Mouse (Mus musculus): ENCODE results near the gene Parp4. TPM values are rescaled to one million over a fixed set of nuclear protein-coding genes. Genes with fewer than 3 reads are reported as not detected.

The Parp4 gene
- polyA plus RNA-seq (2012; rRNA removed) = 10.2 and 10.9 TPM in 2 replicates

- Histone ChIP-seq H3K27me3 (ENCODE audit: control insufficient read depth, insufficient read depth, low read length) (no peaks in the 10 kb centered on the region), H3K4me1 (ENCODE audit: control insufficient read depth, insufficient read depth, low read length) (no peaks in the 10 kb centered on the region), H3K4me3 (replicated peaks; ENCODE audit: insufficient read depth, low read depth, low read length) (peak within 1 kb of the TSS; percentile 60), H3K27ac (ENCODE audit: insufficient read depth, low read length) (0 out of 2 replicates have a peak within 1 kb of the TSS, but pooled peaks have one; percentile 9)
- WGBS = under 1% methylated on average over 24 of the region's 24 CpGs
- TF ChIP-seq CTCF (IDR thresholded peaks at IDR 0.05; ENCODE audit: borderline replicate concordance, insufficient read depth, low read depth, low read length) = no peak
- TF ChIP-seq POLR2A (IDR thresholded peaks at IDR 0.05; ENCODE audit: borderline replicate concordance, insufficient read depth, low read length) = no peak
- peak; percentile 72 to 74 for DNase-seq
These were observed at the start of gene Parp4, which contains the start of gene Cenpj for GRCm38 (mm10) chr14:56575416-56575815. Gene Parp4, plus strand, starts transcription at chr14:56575619. Gene Cenpj, minus strand, starts transcription at chr14:56575425.

- TF ChIP-seq CTCF (IDR thresholded peaks at IDR 0.05; ENCODE audit: borderline replicate concordance, insufficient read depth, low read depth, low read length) = no peak
- WGBS = 12% methylated on average over 2 of the region's 2 CpGs
These were observed 44.6 kb upstream of the Parp4 start for GRCm38 (mm10) chr14:56530788-56531187.

GRCm38 (mm10) chr14:56544946-56545345 lies 30.5 kb upstream of the Parp4 start:
- no peaks in the 10 kb centered on the region for H3K27me3 ChIP-seq (ENCODE audit: control insufficient read depth, insufficient read depth, low read length)

More at GRCm38 (mm10) chr14:56530788-56531187, 44.6 kb upstream of the Parp4 start:
- H3K27ac ChIP-seq (ENCODE audit: insufficient read depth, low read length) = no peak overlapping the region
- peaks cover 4% of the 10 kb centered on the region; the same call in 1 of the 2 replicates for H3K4me1 ChIP-seq (ENCODE audit: control insufficient read depth, insufficient read depth, low read length)
- no peak overlapping the region for H3K4me3 ChIP-seq (replicated peaks; ENCODE audit: insufficient read depth, low read depth, low read length)
- DNase-seq = peak; percentile 27 to 70
- no peaks in the 10 kb centered on the region for H3K27me3 ChIP-seq (ENCODE audit: control insufficient read depth, insufficient read depth, low read length)

GRCm38 (mm10) chr14:56545491-56545890 lies 29.9 kb upstream of the Parp4 start:
- TF ChIP-seq POLR2A (IDR thresholded peaks at IDR 0.05; ENCODE audit: borderline replicate concordance, insufficient read depth, low read length) (no peak), CTCF (IDR thresholded peaks at IDR 0.05; ENCODE audit: borderline replicate concordance, insufficient read depth, low read depth, low read length) (no peak)
- no peak for DNase-seq
- H3K4me3 ChIP-seq (replicated peaks; ENCODE audit: insufficient read depth, low read depth, low read length) = no peak overlapping the region
- WGBS = 87% methylated on average over 4 of the region's 4 CpGs
- H3K27ac ChIP-seq (ENCODE audit: insufficient read depth, low read length) = no peak overlapping the region
- H3K4me1 ChIP-seq (ENCODE audit: control insufficient read depth, insufficient read depth, low read length) = peaks cover 4% of the 10 kb centered on the region; the same call in 1 of the 2 replicates
- H3K27me3 ChIP-seq (ENCODE audit: control insufficient read depth, insufficient read depth, low read length) = no peaks in the 10 kb centered on the region

More at GRCm38 (mm10) chr14:56544946-56545345, 30.5 kb upstream of the Parp4 start:
- Histone ChIP-seq H3K27ac (ENCODE audit: insufficient read depth, low read length) (no peak overlapping the region), H3K4me3 (replicated peaks; ENCODE audit: insufficient read depth, low read depth, low read length) (no peak overlapping the region), H3K4me1 (ENCODE audit: control insufficient read depth, insufficient read depth, low read length) (peaks cover 4% of the 10 kb centered on the region; the same call in 1 of the 2 replicates)
- 18% methylated on average over 1 of the region's 1 CpGs for WGBS
- no peak for TF ChIP-seq POLR2A (IDR thresholded peaks at IDR 0.05; ENCODE audit: borderline replicate concordance, insufficient read depth, low read length)
- no peak for TF ChIP-seq CTCF (IDR thresholded peaks at IDR 0.05; ENCODE audit: borderline replicate concordance, insufficient read depth, low read depth, low read length)
- DNase-seq = peak in 1 of 2 experiments; percentile 25

GRCm38 (mm10) chr14:56550960-56551359 lies 24.5 kb upstream of the Parp4 start:
- Histone ChIP-seq H3K27ac (ENCODE audit: insufficient read depth, low read length) (peak overlapping the region; percentile 20; the same call in 1 of the 2 replicates), H3K27me3 (ENCODE audit: control insufficient read depth, insufficient read depth, low read length) (no peaks in the 10 kb centered on the region), H3K4me1 (ENCODE audit: control insufficient read depth, insufficient read depth, low read length) (peaks cover 15% of the 10 kb centered on the region), H3K4me3 (replicated peaks; ENCODE audit: insufficient read depth, low read depth, low read length) (no peak overlapping the region)
- peak; percentile 80 to 94 for DNase-seq
- TF ChIP-seq CTCF (IDR thresholded peaks at IDR 0.05; ENCODE audit: borderline replicate concordance, insufficient read depth, low read depth, low read length) (no peak), POLR2A (IDR thresholded peaks at IDR 0.05; ENCODE audit: borderline replicate concordance, insufficient read depth, low read length) (no peak; the same call in 1 of the 2 replicates)
- WGBS = 12% methylated on average over 4 of the region's 4 CpGs

GRCm38 (mm10) chr14:56552924-56553323 lies 22.5 kb upstream of the Parp4 start:
- peaks cover 15% of the 10 kb centered on the region for H3K4me1 ChIP-seq (ENCODE audit: control insufficient read depth, insufficient read depth, low read length)
- 96% methylated on average over 6 of the region's 6 CpGs for WGBS
- H3K27ac ChIP-seq (ENCODE audit: insufficient read depth, low read length) = no peak overlapping the region
- no peaks in the 10 kb centered on the region for H3K27me3 ChIP-seq (ENCODE audit: control insufficient read depth, insufficient read depth, low read length)
- H3K4me3 ChIP-seq (replicated peaks; ENCODE audit: insufficient read depth, low read depth, low read length) = no peak overlapping the region
- no peak for TF ChIP-seq CTCF (IDR thresholded peaks at IDR 0.05; ENCODE audit: borderline replicate concordance, insufficient read depth, low read depth, low read length)
- TF ChIP-seq POLR2A (IDR thresholded peaks at IDR 0.05; ENCODE audit: borderline replicate concordance, insufficient read depth, low read length) = no peak
- no peak for DNase-seq

- Histone ChIP-seq H3K27ac (ENCODE audit: insufficient read depth, low read length) (no peak overlapping the region), H3K4me1 (ENCODE audit: control insufficient read depth, insufficient read depth, low read length) (peaks cover 15% of the 10 kb centered on the region), H3K4me3 (replicated peaks; ENCODE audit: insufficient read depth, low read depth, low read length) (no peak overlapping the region), H3K27me3 (ENCODE audit: control insufficient read depth, insufficient read depth, low read length) (no peaks in the 10 kb centered on the region)
- no peak for DNase-seq
- WGBS = 97% methylated on average over 7 of the region's 7 CpGs
- TF ChIP-seq CTCF (IDR thresholded peaks at IDR 0.05; ENCODE audit: borderline replicate concordance, insufficient read depth, low read depth, low read length) = no peak
- no peak for TF ChIP-seq POLR2A (IDR thresholded peaks at IDR 0.05; ENCODE audit: borderline replicate concordance, insufficient read depth, low read length)
These were observed 22.1 kb upstream of the Parp4 start for GRCm38 (mm10) chr14:56553331-56553730.

GRCm38 (mm10) chr14:56554716-56555115 lies 20.7 kb upstream of the Parp4 start:
- 99% methylated on average over 2 of the region's 2 CpGs for WGBS
- no peaks in the 10 kb centered on the region for H3K27me3 ChIP-seq (ENCODE audit: control insufficient read depth, insufficient read depth, low read length)
- no peak overlapping the region for H3K27ac ChIP-seq (ENCODE audit: insufficient read depth, low read length)
- peaks cover 15% of the 10 kb centered on the region for H3K4me1 ChIP-seq (ENCODE audit: control insufficient read depth, insufficient read depth, low read length)
- DNase-seq = no peak
- TF ChIP-seq POLR2A (IDR thresholded peaks at IDR 0.05; ENCODE audit: borderline replicate concordance, insufficient read depth, low read length) (no peak), CTCF (IDR thresholded peaks at IDR 0.05; ENCODE audit: borderline replicate concordance, insufficient read depth, low read depth, low read length) (no peak)
- no peak overlapping the region for H3K4me3 ChIP-seq (replicated peaks; ENCODE audit: insufficient read depth, low read depth, low read length)
